Mouse (Mus musculus): ENCODE results near the gene Trem3. TPM values are rescaled to one million over a fixed set of nuclear protein-coding genes. Genes with fewer than 3 reads are reported as not detected.

Trem3 gene
- polyA plus RNA-seq, 1 experiment: 0.16 TPM

- H3K27me3 ChIP-seq (ENCODE audit: control insufficient read depth, insufficient read depth, low read length): no peaks in the 10 kb centered on the region
- TF ChIP-seq CTCF (IDR thresholded peaks at IDR 0.05; ENCODE audit: extremely low read depth, insufficient read length, insufficient replicate concordance, low read depth, low read length): no peak
- TF ChIP-seq POLR2A (IDR thresholded peaks at IDR 0.05; ENCODE audit: low read depth, low read length): no peak
- no peak overlapping the region for H3K4me3 ChIP-seq (ENCODE audit: low read depth, low read length)
- no peak overlapping the region for H3K27ac ChIP-seq (ENCODE audit: insufficient read depth, low read depth, low read length)
- no peaks in the 10 kb centered on the region for H3K36me3 ChIP-seq (ENCODE audit: control insufficient read depth, insufficient read depth, low read length)
- H3K4me1 ChIP-seq (ENCODE audit: control insufficient read depth, insufficient read depth, insufficient read length, low read length): no peaks in the 10 kb centered on the region
- WGBS: 91% methylated on average over 4 of the region's 4 CpGs
Observed at GRCm38 (mm10) chr17:48233789-48234188, 13.8 kb upstream of the Trem3 start.

GRCm38 (mm10) chr17:48234550-48234949 lies 13.0 kb upstream of the Trem3 start:
- WGBS: 55% methylated on average over 5 of the region's 5 CpGs

GRCm38 (mm10) chr17:48235773-48236370 lies 11.7 kb upstream of the Trem3 start:
- Histone ChIP-seq H3K27ac (ENCODE audit: insufficient read depth, low read depth, low read length) (no peak overlapping the region), H3K4me1 (ENCODE audit: control insufficient read depth, insufficient read depth, insufficient read length, low read length) (no peaks in the 10 kb centered on the region), H3K4me3 (ENCODE audit: low read depth, low read length) (no peak overlapping the region), H3K36me3 (ENCODE audit: control insufficient read depth, insufficient read depth, low read length) (no peaks in the 10 kb centered on the region), H3K27me3 (ENCODE audit: control insufficient read depth, insufficient read depth, low read length) (no peaks in the 10 kb centered on the region)
- WGBS: 58% methylated on average over 4 of the region's 4 CpGs
- TF ChIP-seq POLR2A (IDR thresholded peaks at IDR 0.05; ENCODE audit: low read depth, low read length) (no peak), CTCF (IDR thresholded peaks at IDR 0.05; ENCODE audit: extremely low read depth, insufficient read length, insufficient replicate concordance, low read depth, low read length) (no peak)

More at GRCm38 (mm10) chr17:48234550-48234949, 13.0 kb upstream of the Trem3 start:
- TF ChIP-seq CTCF (IDR thresholded peaks at IDR 0.05; ENCODE audit: extremely low read depth, insufficient read length, insufficient replicate concordance, low read depth, low read length) (no peak), POLR2A (IDR thresholded peaks at IDR 0.05; ENCODE audit: low read depth, low read length) (no peak)
- Histone ChIP-seq H3K4me3 (ENCODE audit: low read depth, low read length) (no peak overlapping the region), H3K4me1 (ENCODE audit: control insufficient read depth, insufficient read depth, insufficient read length, low read length) (no peaks in the 10 kb centered on the region), H3K36me3 (ENCODE audit: control insufficient read depth, insufficient read depth, low read length) (no peaks in the 10 kb centered on the region), H3K27me3 (ENCODE audit: control insufficient read depth, insufficient read depth, low read length) (no peaks in the 10 kb centered on the region), H3K27ac (ENCODE audit: insufficient read depth, low read depth, low read length) (no peak overlapping the region)

DNA sequence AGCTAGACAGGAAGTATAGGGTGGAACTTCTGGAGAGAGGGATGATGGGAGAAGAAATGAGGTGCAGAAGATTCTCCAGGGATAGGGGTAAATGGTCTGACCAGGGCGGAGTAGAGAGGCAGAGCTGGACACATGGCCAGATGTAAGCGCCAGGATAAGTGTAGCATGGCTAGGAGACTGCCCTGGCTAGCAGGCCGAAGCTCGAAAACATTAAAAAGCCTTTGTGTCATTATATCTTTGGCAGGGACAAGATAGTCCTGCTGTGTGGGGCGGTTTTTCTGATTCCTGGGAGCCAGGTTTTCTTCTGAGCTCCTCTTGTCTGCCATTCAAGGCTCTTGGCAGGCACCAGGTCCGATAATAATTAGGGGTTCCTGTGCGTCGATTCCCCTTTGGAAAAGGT lies 10.0 kb upstream of the Trem3 start:
- WGBS: 95% methylated on average over 8 of the region's 8 CpGs
- Histone ChIP-seq H3K27me3 (ENCODE audit: control insufficient read depth, insufficient read depth, low read length) (no peaks in the 10 kb centered on the region), H3K4me1 (ENCODE audit: control insufficient read depth, insufficient read depth, insufficient read length, low read length) (no peaks in the 10 kb centered on the region), H3K4me3 (ENCODE audit: low read depth, low read length) (no peak overlapping the region), H3K36me3 (ENCODE audit: control insufficient read depth, insufficient read depth, low read length) (no peaks in the 10 kb centered on the region), H3K27ac (ENCODE audit: insufficient read depth, low read depth, low read length) (no peak overlapping the region)
- no peak for TF ChIP-seq POLR2A (IDR thresholded peaks at IDR 0.05; ENCODE audit: low read depth, low read length)
- no peak for TF ChIP-seq CTCF (IDR thresholded peaks at IDR 0.05; ENCODE audit: extremely low read depth, insufficient read length, insufficient replicate concordance, low read depth, low read length)

DNA sequence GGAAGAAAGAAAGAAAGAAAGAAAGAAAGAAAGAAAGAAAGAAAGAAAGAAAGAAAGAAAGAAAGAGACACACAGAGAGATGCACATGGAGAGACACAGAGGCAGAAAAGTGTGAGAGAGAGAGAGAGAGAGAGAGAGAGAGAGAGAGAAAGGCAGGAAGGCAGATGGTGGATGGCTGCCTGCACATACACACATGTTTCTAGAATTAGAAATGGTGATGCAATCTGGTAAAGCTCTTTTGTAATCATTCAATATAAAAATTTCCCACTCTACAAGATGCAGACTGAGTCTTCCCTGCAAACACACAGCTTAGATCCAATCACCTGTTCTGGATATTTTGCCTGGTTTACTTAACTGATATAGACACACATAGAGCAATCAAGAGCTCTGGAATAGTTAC lies 1.5 kb downstream of the Trem3 start:
- H3K27me3 ChIP-seq (ENCODE audit: control insufficient read depth, insufficient read depth, low read length): no peaks in the 10 kb centered on the region
- TF ChIP-seq POLR2A (IDR thresholded peaks at IDR 0.05; ENCODE audit: low read depth, low read length): no peak
- no peak for TF ChIP-seq CTCF (IDR thresholded peaks at IDR 0.05; ENCODE audit: extremely low read depth, insufficient read length, insufficient replicate concordance, low read depth, low read length)
- no peak overlapping the region for H3K27ac ChIP-seq (ENCODE audit: insufficient read depth, low read depth, low read length)
- no peak overlapping the region for H3K4me3 ChIP-seq (ENCODE audit: low read depth, low read length)
- no peaks in the 10 kb centered on the region for H3K36me3 ChIP-seq (ENCODE audit: control insufficient read depth, insufficient read depth, low read length)
- no peaks in the 10 kb centered on the region for H3K4me1 ChIP-seq (ENCODE audit: control insufficient read depth, insufficient read depth, insufficient read length, low read length)

DNA sequence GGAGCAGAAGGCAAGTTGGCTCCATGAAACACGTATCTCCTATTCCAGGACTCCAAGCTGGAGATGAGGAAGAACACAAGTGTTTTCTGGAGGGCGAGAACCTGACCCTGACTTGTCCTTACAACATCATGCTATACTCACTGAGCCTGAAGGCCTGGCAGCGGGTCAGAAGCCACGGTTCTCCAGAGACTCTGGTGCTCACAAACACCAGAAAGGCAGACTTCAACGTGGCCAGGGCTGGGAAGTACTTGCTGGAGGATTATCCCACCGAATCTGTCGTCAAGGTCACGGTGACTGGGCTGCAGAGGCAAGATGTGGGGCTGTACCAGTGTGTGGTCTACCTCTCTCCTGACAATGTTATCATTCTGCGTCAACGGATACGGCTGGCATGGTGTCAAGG lies 1.9 kb downstream of the Trem3 start:
- Histone ChIP-seq H3K4me3 (ENCODE audit: low read depth, low read length) (no peak overlapping the region), H3K27me3 (ENCODE audit: control insufficient read depth, insufficient read depth, low read length) (no peaks in the 10 kb centered on the region), H3K36me3 (ENCODE audit: control insufficient read depth, insufficient read depth, low read length) (no peaks in the 10 kb centered on the region), H3K4me1 (ENCODE audit: control insufficient read depth, insufficient read depth, insufficient read length, low read length) (no peaks in the 10 kb centered on the region), H3K27ac (ENCODE audit: insufficient read depth, low read depth, low read length) (no peak overlapping the region)
- WGBS: 55% methylated on average over 11 of the region's 11 CpGs
- TF ChIP-seq CTCF (IDR thresholded peaks at IDR 0.05; ENCODE audit: extremely low read depth, insufficient read length, insufficient replicate concordance, low read depth, low read length) (no peak), POLR2A (IDR thresholded peaks at IDR 0.05; ENCODE audit: low read depth, low read length) (no peak)

- Histone ChIP-seq H3K4me1 (ENCODE audit: control insufficient read depth, insufficient read depth, insufficient read length, low read length) (no peaks in the 10 kb centered on the region), H3K4me3 (ENCODE audit: low read depth, low read length) (no peak overlapping the region), H3K27ac (ENCODE audit: insufficient read depth, low read depth, low read length) (no peak overlapping the region), H3K27me3 (ENCODE audit: control insufficient read depth, insufficient read depth, low read length) (no peaks in the 10 kb centered on the region), H3K36me3 (ENCODE audit: control insufficient read depth, insufficient read depth, low read length) (no peaks in the 10 kb centered on the region)
- TF ChIP-seq POLR2A (IDR thresholded peaks at IDR 0.05; ENCODE audit: low read depth, low read length) (no peak), CTCF (IDR thresholded peaks at IDR 0.05; ENCODE audit: extremely low read depth, insufficient read length, insufficient replicate concordance, low read depth, low read length) (no peak)
- WGBS: 85% methylated on average over 7 of the region's 7 CpGs
Observed at GRCm38 (mm10) chr17:48250631-48251030, 3.1 kb downstream of the Trem3 start.

All from small intestine, adult 2 months (tissue).